Mouse (Mus musculus) CD8-positive naive resting alpha-beta T cell, adult 2 months (primary cell): ENCODE measurements around the gene Zc3h12d.
"Not testable (repeated sequence)": the region's sequence is repeated elsewhere in the genome, so short reads cannot be mapped to it uniquely, and the experiment has no call there.

ENCODE experiments used
- DNase-seq, 2 experiments: peaks; one replicate each; pipeline ENCODE4 v3.0.0; 2022; ENCODE audit warnings: low read depth in 2 of 2, low spot score in 2 of 2

The Zc3h12d gene

GRCm38 (mm10) chr10:7870571-7871315 lies 38.5 kb downstream of the Zc3h12d start:
- DNase-seq, result peak; percentile 24 to 45

- DNase-seq, result no peak
Measured at GRCm38 (mm10) chr10:7871381-7872020, 39.2 kb downstream of the Zc3h12d start.

- no peak for DNase-seq
Measured at GRCm38 (mm10) chr10:7874194-7874593, 41.9 kb downstream of the Zc3h12d start.

- not testable (repeated sequence) for DNase-seq
Measured at GRCm38 (mm10) chr10:7880283-7880682, 48.0 kb downstream of the Zc3h12d start.

GRCm38 (mm10) chr10:7881971-7882370 lies 49.7 kb downstream of the Zc3h12d start:
- DNase-seq, result no peak

GRCm38 (mm10) chr10:7883524-7883923 lies 51.3 kb downstream of the Zc3h12d start:
- DNase-seq, result peak; percentile 66 to 73

- no peak for DNase-seq
Measured at GRCm38 (mm10) chr10:7888256-7888868, 56.1 kb downstream of the Zc3h12d start.

- no peak for DNase-seq
Measured at GRCm38 (mm10) chr10:7900719-7901627, 68.7 kb downstream of the Zc3h12d start.

- no peak for DNase-seq
Measured at GRCm38 (mm10) chr10:7904157-7904556, 71.9 kb downstream of the Zc3h12d start.

GRCm38 (mm10) chr10:7907151-7907550 lies 74.9 kb downstream of the Zc3h12d start:
- DNase-seq, result no peak

- DNase-seq, result no peak
Measured at GRCm38 (mm10) chr10:7911268-7911667, 79.0 kb downstream of the Zc3h12d start.
